Mouse (Mus musculus): ENCODE results near the gene Plxdc2.

The Plxdc2 gene

DNA sequence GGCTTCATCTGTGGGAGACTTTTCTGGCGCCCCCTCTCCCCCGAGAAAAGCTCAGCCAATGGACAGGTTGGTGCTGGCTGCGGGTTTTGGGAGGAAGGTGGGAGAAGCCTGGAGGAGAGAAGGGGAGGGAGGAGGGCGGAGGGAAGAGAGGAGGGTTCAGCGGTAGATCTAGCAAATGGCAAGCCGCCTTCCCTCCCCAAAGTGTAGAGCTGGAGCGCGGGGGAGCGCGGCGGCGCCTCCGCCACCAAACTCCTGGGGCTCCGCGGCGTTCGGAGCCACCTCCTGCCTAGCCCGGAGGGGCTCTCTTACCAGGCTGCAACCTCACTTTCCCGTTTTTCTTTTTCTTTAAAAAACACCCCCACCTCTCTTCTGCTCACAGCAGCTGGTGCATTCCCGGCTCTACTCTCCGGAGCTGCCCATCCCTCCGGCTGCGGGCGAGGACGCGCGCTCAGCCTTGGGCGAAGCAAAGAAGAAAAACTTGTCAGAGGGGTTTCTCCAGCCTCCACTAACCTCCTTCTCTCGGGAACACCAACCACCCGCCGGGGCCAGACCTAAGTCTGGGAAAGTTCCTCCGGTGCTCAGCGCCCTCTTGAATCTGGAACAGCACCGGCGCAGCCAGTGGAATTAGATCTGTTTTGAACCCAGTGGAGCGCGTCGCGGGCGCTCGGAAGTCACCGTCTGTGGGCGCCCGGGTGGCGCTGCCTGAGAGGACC lies at the start of gene Plxdc2:
Gene Plxdc2, plus strand, starts transcription at position 199 of the 713 bp plus-strand sequence.
- peak; percentile 39 for DNase-seq (ENCODE audit: low spot score)

DNA sequence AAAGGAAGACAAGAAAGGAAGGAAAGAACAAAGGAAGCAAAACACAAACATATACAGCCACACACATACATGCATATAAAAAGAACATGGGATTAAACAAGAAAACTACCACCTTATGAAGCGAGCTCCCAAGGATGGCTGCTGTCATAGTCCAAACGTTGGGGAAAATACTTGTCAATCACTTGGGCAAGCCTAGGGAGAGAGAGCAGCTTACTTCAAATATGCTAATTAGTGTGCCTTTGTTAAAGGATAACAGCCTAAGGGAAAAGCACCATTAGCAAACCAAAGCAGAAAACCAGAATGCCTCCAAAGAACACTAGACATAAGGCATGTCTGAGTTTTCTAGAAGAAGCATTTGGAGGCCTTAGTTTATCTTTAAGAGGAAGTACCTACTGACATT lies 45.7 kb upstream of the Plxdc2 start:
- DNase-seq (ENCODE audit: low spot score) = no peak

DNA sequence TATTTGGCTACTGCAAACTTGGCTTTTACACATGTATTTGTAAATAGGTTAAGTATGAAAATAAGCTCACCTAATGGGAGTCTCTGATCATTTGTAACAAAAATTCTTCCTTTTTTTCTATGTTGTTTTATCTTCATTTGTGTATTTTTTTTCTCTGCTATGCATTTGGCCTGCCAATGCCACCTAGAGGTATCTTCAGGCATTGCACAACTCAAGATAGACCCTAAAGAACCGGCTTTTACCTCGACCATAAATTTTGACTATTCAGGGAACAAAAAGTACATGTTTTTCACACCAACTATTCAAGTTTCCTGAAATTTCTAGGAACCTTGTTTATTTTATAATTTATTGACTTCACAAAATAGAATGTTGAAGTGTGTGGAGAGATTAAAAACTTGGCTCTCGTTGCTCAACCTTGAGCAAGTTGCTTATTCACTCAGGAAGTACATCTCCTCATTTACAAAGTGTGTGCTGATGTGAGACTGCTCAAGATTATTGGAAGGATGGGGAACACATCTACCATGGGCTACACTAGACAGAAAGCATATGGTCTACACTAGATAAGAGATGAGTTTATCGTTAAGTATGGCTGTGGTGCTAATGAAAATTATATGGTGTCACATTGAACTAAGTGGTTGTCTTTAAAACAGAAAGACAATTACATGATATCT lies 43.6 kb upstream of the Plxdc2 start:
- peak; percentile 3 for DNase-seq (ENCODE audit: low spot score)

DNA sequence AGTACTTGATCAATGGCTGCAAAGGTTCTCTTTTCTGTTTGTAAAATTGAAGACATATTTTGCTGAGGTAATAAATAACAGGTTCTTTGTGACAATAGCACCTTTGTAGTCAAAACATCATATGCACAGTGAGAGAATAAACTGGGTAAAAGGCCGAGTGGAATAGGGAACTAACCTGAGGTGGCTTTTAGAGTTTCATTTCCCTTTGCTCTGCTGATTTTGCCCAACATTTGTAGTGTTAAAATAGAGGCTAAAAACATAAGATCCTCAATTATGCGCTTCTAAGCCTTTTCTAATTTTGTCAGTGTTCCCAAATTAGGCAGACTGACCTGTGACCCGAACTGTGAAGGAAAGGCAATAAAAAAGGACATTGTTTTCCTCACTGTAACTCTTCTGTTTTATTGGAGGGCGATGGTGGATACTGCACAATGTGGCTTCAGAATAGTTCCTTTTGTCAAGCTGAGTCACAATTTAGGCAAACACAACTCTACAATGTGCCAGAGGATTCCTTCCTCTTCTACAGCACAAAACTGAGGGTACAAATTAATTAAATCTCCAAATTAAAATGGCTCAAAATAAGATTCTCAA lies 20.8 kb upstream of the Plxdc2 start:
- no peak for DNase-seq (ENCODE audit: low spot score)

DNA sequence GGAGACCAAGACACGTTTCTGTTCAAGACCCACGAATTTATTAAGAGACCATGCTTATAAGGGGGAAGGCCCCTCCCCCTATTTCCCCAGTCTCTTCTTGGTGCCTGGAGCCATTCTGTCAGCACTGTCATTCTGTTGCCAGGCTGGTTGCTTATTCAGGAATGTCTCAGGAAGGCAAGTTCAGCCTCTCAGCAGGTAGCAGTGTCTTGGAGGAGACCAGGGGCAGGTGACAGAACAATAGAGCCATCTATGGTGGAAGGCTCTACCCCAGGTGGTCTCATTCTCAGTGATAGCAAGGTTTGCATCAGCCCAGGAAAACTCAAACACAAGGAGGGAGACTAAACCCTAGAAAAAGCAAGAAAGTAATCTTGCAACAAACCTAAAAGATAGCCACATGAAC lies 11.5 kb upstream of the Plxdc2 start:
- DNase-seq (ENCODE audit: low spot score) = no peak

DNA sequence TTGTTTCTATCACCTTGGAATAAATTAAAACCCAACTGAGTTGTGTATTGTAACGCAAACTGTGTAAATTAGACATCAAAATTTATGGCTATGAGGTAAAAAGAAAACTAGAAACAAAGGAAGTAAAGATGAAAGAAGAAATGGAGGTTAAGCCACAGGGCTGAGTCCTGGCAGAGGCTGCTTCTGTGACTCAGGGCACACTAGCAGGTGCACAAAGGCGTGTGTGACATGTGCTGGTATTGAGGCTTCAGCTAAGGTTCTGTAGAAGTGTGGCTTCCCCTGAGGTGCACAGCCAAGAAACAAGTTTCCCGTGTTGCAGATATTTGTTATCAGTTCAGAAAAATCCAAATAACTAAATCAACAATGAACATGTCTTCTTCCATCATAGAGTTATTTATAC lies 5.0 kb upstream of the Plxdc2 start:
- DNase-seq (ENCODE audit: low spot score) = peak; percentile 58

DNA sequence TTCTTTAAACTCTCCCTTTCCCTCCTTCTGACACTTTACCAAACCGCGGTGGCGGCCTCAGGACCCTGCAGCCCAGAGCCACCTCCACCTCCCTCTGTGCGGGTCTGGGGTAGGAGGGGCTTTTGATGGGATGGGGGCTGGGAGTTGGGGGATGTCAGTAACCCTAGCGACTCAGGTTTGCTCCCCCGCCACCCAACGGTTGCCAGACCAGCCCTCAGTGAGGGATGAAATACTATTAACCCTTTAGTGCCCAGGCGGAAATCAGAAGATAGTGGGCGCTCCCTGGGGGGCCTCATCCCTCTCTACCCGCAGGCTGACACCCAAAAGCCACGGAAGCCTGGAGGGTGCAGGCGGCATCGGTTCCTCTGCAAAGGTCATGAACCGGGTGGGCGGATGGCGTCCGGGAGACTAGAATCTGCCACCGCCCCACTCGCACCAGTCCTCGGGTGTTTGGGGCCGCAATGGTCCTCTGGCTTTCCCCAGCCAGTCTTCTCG lies 446 bp upstream of the Plxdc2 start:
- peak; percentile 58 for DNase-seq (ENCODE audit: low spot score)

DNA sequence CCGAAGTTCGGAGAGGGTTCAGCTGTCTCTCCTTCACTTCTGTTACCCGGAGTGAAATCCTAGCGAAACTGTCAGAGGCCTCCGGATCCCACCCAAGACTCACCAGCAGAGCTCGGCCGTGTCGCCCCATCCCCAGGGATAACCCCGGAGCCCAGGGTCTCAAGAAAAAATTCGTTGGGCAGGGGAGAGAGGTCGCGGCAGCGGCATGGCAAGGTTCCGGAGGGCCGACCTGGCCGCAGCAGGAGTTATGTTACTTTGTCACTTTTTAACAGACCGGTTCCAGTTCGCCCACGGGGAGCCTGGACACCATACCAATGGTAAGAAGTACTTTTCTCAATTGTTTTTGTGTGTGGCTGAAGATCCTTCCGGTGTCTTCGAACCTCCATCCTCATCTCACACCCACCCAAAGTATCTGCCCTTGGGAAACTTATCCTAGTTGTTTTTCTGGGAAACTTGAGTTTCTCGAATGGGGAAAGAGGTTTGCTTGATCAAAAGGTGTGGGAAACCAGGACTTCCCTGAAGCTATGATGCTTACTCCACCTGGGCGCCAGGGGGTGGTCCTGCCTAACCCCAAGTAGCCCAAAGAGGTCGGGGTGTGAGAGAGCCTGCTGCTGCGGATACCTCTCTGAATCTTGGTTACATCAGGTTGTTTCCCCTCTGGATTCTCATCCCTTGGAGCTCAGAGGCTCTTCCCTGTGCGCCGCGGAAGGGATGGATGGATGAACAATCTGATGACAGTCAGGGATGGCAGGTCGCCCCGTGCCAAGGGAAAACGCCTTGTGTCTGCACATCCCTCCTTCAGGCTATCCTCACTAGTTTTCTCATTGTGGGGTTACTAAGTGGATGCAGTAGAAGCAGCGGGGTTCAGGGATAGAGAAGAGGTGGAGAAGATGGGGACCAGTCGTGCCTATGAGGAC lies 1.1 kb downstream of the Plxdc2 start:
- no peak for DNase-seq (ENCODE audit: low spot score)

DNA sequence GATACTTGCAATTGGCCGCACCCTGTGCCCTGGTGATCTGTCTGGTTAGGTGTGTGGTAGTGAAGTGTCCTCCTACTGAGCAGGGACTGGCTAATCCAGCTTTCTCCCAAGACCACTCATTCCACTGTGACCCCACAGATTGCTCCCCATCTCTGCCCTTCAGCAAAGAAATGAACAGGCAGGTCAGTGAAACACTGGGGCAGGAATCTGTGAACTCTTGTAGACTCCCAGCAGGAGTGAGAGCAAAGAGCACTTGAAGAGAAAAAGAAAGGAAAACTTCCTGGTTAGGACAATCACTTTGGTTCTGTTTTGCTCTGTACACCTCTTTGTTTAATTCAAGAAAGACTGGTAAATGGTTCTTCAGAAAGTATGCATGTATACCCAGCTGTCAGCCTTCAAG lies 1.8 kb downstream of the Plxdc2 start:
- no peak for DNase-seq (ENCODE audit: low spot score)

DNA sequence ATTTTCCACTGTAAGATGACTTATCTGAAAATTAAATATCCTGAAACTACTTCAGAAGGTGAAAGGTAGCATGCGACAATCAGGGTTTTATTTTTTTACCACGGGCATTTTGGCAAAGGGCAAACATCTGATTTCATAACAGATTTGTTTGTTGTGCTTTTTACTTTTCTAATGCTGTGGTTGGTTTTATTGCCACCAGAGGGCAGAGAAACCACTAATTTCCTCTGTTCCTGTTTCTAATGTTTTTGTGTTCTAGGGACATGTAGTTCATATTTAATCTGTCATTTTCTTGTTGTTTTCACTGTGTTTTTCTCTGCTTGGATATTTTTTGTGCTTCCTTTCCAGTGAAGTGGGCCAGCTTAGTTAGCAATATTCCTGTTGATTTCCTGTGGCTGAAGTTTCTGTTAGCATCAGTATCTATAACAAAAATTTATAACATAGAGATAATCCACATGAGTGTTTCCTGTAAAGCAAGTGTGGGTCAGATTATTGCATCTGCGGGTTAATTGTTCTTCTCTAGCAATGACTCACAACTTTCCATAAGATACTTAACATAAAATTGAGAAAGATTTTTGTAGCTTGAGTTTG lies 3.3 kb downstream of the Plxdc2 start:
- peak; percentile 9 for DNase-seq (ENCODE audit: low spot score)

DNA sequence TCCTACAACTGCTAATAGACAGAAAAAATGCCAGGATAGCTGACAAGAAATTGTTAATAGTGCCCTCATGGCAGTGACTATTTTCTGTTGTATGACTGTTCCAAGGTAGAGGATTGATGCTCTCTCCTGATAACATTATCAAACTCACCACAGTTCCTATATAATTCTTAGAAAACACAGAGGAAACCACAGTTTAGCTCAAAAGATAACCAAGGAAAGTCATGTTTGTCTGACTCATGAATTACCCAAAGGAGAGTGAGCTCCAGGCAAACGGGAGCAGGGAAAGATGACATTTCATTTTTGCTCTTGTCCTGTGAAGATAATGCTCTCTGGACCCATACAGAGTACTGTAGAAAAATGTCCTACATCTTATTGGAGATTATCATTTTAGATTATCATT lies 8.6 kb downstream of the Plxdc2 start:
- no peak for DNase-seq (ENCODE audit: low spot score)

DNA sequence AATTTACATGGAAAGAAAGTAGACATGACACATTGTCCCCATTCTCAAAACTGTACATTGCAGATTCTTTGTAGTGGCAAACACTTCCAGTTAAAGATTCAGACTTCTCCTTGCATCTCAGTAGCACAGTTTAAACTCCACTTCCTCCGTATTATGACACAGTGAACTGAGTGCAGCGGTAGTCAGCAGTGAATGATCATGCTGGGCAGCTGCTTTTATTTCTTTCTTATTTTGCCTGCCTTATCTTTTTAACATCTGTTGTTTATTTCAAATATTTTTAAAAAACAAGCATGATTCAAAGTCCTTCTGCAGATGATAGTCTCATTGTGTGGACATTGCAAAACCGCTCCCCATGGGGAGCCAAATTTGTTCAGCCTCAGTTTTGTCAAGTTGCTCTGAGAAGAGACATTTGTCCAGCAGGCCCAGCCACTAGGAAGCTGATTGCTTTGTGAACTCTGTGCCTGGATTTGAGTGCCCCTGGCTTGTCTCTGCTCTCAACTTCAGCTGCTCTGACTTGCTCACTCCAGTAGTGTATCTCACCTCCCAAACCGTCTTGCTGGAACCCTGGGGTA lies 9.8 kb downstream of the Plxdc2 start:
- DNase-seq (ENCODE audit: low spot score) = no peak

DNA sequence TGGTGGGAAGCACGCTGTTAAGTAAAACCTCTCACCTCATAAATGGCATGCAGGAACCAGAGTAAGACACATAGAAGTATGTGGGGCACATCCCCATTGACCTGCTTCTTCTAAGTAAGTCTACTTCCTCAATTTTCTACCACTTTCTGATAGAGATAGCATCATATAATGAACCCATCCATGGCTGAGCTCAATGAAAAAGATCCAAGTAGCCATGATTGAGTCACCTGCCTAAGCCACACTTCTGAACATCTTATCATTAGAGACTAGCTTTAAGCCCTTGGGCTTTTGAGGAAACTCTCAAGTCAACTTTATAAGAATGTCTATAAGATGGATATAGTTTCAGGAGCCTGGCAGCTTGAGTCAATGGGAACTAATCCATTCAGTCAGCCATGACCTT lies 14.3 kb downstream of the Plxdc2 start:
- no peak for DNase-seq (ENCODE audit: low spot score)

DNA sequence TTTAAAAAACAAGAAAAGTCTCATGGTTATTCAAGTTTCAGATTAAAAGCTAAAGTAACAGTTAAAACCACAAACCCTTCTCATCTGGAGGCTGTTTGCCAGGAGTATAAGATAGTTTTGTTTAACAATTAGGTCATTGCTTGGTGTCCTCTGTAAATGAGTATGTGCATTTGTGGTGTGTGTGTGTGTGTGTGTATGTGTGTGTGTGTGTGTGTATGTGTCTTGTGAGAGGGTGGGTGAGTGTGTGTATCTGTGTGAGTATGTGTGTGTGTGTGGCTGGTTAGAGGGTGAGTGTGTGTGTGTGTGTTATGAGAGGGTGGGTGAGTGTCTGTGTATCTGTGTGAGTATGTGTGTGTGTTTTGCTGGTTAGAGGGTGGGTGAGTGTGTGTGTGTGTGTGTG lies 18.2 kb downstream of the Plxdc2 start:
- DNase-seq (ENCODE audit: low spot score) = no peak

DNA sequence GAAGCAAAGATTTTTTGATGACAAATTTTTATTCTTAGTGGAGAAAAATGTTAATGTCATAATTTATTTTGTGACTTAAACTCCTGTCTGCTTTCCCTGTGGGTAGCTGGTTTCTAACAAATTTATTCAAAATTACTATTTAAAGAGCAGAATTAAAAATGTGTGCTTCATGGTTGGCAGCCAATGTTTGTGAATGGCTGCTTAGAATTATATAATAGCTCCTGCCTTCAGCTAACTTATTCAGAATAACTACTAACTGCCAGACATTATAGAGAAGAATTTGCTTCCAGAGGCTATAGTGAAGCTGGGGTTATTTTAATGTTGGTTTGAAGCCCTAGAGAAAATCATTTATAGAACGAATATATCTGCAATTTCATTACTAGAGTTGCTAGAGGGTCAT lies 30.1 kb downstream of the Plxdc2 start:
- DNase-seq (ENCODE audit: low spot score) = no peak

DNA sequence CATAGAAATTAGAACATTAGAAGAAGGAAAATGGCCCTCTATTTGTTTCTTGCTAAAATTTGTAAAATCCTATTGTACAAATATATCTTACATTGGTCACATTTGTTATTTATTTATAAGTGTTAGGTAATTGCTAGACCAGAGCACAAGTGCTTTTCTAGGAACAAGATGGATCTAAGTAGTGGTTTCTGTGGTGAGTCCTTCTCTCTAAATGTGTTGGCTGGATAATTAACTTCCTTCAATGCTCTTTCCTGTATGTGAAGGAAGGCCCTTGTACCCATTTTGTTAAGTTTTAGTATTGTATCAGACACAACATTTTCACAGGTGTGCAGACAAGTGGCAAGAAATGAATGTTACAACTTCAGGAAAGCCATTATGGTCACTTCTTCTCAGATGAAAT lies 30.6 kb downstream of the Plxdc2 start:
- no peak for DNase-seq (ENCODE audit: low spot score)

DNA sequence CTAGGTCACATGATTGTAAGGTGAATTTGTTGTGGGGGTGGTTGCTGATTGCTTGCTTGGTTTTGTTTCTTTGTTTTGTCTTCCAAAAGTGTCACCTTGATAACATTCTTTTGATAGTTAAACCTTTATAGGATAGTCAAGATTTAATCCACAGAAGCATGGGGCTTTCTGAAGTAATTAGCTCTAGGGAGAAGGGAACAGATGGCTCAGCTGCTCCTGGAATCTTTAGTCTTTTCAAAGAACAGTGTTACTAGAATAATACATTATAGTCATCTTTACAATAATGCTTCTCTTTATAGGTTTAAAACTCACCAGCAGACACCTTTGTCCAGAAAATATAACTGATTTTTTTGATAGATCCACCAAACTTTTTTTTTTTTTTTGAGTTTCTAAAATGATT lies 31.7 kb downstream of the Plxdc2 start:
- no peak for DNase-seq (ENCODE audit: low spot score)

DNA sequence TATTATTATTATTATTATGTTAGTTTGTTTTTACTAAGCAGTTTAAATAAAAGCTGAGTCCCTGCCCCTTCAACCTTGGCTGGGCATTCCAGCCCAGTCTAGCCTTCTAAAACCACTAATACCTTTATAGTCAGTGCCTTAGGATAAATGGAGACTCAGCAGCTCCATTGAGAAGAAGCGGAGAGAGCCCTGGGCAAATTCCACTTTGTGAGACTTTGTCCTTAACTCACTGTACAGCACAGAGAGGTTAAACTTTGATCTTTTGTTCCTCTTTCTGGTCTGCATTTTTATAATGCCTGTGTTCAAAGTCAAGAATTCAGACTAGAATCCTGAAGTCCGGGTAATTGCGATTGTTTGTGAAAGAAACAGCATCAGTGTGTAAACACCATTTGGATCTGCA lies 41.4 kb downstream of the Plxdc2 start:
- DNase-seq (ENCODE audit: low spot score) = no peak

DNA sequence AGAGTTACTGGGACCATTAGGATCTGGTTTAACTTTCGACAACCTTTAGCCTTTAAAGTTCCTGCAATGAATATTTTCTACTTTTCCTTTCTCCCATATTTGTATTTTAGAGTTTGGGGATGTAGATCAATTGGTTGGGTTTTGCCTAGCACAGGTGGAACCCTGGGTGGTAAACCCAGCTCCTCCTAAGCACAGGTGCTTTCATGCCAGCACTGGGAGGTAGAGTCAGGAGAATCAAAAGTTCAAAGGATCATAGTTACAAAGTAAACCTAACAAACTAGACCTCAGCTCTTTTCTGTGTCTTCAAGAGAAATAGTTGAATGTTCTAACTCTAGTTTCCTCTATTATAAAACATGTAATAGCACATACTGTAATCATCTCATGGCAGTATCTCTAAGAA lies 41.9 kb downstream of the Plxdc2 start:
- DNase-seq (ENCODE audit: low spot score) = no peak

DNA sequence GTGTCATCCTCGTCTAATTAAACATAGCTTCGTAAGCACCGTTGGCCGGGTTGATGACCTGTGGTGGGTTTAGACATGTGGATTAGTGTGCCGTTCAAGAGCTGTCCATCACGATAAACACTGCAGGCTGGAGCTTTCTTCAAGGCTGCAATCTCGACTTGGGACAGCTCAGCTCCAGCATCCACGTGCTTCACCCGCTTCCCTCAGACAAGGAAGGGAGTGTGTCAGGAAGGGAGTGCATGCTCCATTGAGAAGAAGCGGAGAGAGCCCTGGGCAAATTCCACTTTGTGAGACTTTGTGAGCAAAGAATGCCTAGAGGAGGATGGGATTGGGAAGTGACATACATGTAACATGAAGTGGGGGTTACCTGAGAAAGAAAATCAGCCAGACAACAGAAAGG lies 42.8 kb downstream of the Plxdc2 start:
- DNase-seq (ENCODE audit: low spot score) = no peak

DNA sequence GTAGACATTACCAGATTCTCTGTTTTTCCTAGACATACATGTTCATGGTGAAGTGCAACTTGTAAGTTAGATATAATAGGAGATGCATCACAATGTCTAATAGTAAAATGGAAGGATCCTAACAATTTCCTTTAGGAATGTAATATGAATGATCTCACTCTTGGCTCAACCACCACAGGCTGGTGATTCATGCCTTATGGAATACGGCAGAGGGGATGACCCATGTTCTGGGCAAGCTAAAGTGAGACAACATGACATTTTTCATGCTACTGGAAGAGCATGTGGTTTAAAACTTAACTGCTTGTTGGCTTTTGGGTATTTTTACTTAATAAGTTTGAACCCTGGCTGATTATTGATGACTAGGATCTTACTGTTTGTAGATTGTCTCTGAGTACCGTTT lies 50.4 kb downstream of the Plxdc2 start:
- no peak for DNase-seq (ENCODE audit: low spot score)

Data from T-cell, adult 2 months (primary cell).